Mouse (Mus musculus) olfactory bulb, adult 2 months (tissue): ENCODE measurements around the gene Dgkb.

Experiments used
- CTCF ChIP-seq: fragments of 200-500 bp; IDR thresholded peaks from 2 replicates; pipeline ENCODE4 v1.5.1; 2012; ENCODE audit warnings: low read depth, mild to moderate bottlenecking, low read length, moderate library complexity; ENCODE audit not compliant: insufficient read depth
- POLR2A ChIP-seq: fragments of 200-500 bp; IDR thresholded peaks from 2 replicates; pipeline ENCODE4 v1.6.1; 2012; ENCODE audit warnings: mild to moderate bottlenecking, low read depth, low read length, moderate library complexity; ENCODE audit not compliant: insufficient read depth

DNA sequence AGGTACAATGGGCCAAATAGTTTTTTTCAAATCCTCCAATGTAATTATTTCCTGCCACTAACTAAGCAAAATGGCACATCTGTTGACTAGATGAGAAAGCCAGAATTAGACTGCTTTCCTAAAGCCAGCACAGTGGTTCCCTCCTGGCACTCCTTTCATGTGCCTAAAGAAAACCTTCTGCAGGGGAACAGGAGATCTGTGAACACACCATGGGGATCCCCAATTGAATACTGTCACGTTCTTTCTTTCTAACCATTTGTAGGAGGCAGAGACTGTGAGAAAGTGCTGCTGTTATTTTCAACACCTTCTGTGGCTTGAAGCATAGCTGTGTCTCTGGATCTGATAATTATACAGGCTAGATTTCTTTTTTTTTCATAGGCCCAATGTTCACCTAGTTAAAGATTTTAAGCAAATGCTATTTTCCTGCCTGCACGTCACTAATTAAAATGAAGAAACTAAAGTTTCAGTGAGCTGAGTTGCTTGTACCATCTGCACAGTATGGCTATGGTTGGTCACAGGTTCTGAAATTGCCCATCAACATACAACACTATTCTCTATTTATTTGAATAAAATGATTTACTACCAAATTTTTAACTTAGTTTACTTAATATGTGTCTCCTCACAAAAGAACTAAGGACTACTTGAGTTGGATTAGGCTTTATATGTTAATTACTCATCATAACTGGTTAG is 161.1 kb downstream of the Dgkb start:
- TF ChIP-seq CTCF (no peak), POLR2A (no peak)
